Mouse (Mus musculus) stomach, embryonic 14.5 days (tissue): ENCODE results near the gene Smg5. TPM values are rescaled to one million over a fixed set of nuclear protein-coding genes. Genes with fewer than 3 reads are reported as not detected.
"Not testable (repeated sequence)": the region's sequence is repeated elsewhere in the genome, so short reads cannot be mapped to it uniquely, and the experiment has no call there.

Source experiments
- ATAC-seq: fragments of 200-750 bp; cut with Nextera tagmentation; 2 replicates; pipeline ENCODE4 v1.8.0; 2017; ENCODE audit warnings: low read depth, moderate TSS enrichment; ENCODE audit not compliant: insufficient number of reproducible peaks, insufficient read depth, low FRiP score
- H3K27ac ChIP-seq: fragments of 300-500 bp; sonication (generic); 2 replicates; pipeline ENCODE4 v1.5.1; 2014; ENCODE audit warnings: mild to moderate bottlenecking, low read length, moderate library complexity, mixed read lengths
- H3K27me3 ChIP-seq: fragments of 300-500 bp; sonication (generic); 2 replicates; pipeline ENCODE4 v1.6.1; 2014; ENCODE audit warnings: low read length, control low read depth, mixed read lengths; ENCODE audit not compliant: control insufficient read depth, insufficient read depth
- H3K36me3 ChIP-seq: fragments of 300-500 bp; sonication (generic); 2 replicates; pipeline ENCODE4 v1.6.1; 2014; ENCODE audit warnings: mild to moderate bottlenecking, control low read depth, low read length, moderate library complexity, mixed read lengths; ENCODE audit not compliant: control insufficient read depth, insufficient read depth
- H3K4me1 ChIP-seq: fragments of 300-500 bp; sonication (generic); 2 replicates; pipeline ENCODE4 v1.6.1; 2014; ENCODE audit warnings: low read length, control low read depth, mixed read lengths; ENCODE audit not compliant: control insufficient read depth, insufficient read depth
- H3K4me2 ChIP-seq: fragments of 300-500 bp; sonication (generic); replicated peaks from 2 replicates; pipeline ENCODE4 v1.6.1; 2014; ENCODE audit warnings: low read depth, low read length, control low read depth
- H3K4me3 ChIP-seq: fragments of 300-500 bp; sonication (generic); 2 replicates; pipeline ENCODE4 v1.5.1; 2014; ENCODE audit warnings: low read depth, low read length, control low read depth
- H3K9ac ChIP-seq: fragments of 300-500 bp; sonication (generic); replicated peaks from 2 replicates; pipeline ENCODE4 v1.6.1; 2014; ENCODE audit warnings: low read depth, mild to moderate bottlenecking, control low read depth, low read length, moderate library complexity, mixed read lengths
- H3K9me3 ChIP-seq: fragments of 300-500 bp; sonication (generic); 2 replicates; pipeline ENCODE4 v1.6.1; 2016; ENCODE audit warnings: low read depth, low read length, control low read depth; ENCODE audit not compliant: control insufficient read depth
- WGBS: fragments of 180-500 bp; shearing (Covaris S2); extraction: QIAGEN DNeasy Blood & Tissue Kit; methylation state at CpG from one replicate; pipeline ENCODE4 v1.1.7; 2014; 5-methylcytosine and 5-hydroxymethylcytosine counted together
- polyA plus RNA-seq: library from polyadenylated mRNA; unstranded; fragments of >200 nt; fragmentation: Nextera tagmentation; extraction: Ambion mirVana; gene quantifications from 2 replicates; pipeline ENCODE4 v1.2.1, GENCODE M21; 2014

Gene Smg5
- polyA plus RNA-seq, 1 experiment from 2014 or later, result 38.9 TPM

DNA sequence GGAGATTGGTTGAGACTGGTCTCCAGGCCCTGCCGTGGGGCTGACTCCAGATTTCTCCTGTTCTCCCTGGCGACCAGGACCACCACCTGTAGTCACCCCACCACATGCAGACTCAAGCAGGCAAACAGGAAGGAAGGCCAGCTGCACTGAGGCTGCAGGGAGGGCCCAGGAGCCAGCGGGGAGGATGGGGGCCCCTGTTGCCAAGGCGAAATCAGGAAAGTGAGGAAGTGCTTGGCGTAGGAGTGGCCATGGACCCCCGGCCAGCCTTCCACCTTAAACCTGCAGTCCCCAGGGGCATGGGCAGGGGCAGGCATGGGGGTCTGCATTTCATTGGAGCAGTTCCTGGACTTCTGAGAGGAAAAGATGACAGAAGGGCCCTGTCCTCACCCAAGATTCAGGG lies 25.0 kb downstream of the Smg5 start:
- Histone ChIP-seq H3K27me3 (peaks cover 6% of the 10 kb centered on the region; the same call in 1 of the 2 replicates), H3K9me3 (no peaks in the 10 kb centered on the region), H3K27ac (no peak overlapping the region), H3K9ac (no peak overlapping the region), H3K4me2 (no peak overlapping the region), H3K4me1 (peaks cover 6% of the 10 kb centered on the region; the same call in 1 of the 2 replicates), H3K36me3 (peaks cover 58% of the 10 kb centered on the region), H3K4me3 (no peak overlapping the region)
- ATAC-seq, result no peak
- WGBS, result 74% methylated on average over 6 of the region's 6 CpGs

DNA sequence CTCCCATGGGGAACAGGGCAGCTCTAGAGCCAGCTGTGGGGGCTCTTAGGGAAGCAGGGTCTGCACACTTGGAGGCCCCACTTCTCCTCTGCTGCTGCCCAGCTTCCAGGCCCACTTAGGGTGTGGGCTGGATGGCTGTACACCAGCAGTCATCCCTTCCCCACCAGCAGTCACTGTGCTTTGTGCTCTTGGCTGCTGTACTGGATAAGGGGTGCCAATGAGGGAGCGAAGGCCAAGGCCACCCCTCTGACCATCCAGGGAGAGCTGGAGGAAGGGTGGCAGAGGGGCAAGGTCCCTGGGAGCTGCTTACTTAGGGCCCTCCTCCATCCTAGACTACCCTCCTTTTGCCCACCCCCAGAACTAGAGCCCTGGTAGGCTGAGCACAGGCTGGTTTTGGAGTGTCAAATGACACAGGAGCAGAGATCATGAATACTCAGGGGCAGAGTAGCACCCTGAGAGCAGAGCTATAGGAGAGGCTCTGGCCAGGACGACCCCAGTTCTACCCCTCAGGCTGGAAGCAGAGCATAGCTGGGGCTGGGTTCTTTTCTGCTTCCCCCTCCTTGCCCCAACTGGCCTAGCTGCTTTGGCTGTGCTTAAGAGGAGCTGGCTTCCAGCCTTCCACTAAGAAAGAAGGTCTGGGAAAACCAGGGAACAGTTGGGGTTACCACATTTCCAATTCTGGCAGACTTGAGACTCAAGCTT lies 25.7 kb downstream of the Smg5 start:
- peaks cover 6% of the 10 kb centered on the region; the same call in 1 of the 2 replicates for H3K4me1 ChIP-seq
- no peak overlapping the region for H3K27ac ChIP-seq
- H3K9me3 ChIP-seq, result no peaks in the 10 kb centered on the region
- no peak overlapping the region for H3K9ac ChIP-seq
- peaks cover 53% of the 10 kb centered on the region for H3K36me3 ChIP-seq
- no peak overlapping the region for H3K4me2 ChIP-seq
- H3K27me3 ChIP-seq, result peaks cover 6% of the 10 kb centered on the region; the same call in 1 of the 2 replicates
- 88% methylated on average over 2 of the region's 2 CpGs for WGBS
- H3K4me3 ChIP-seq, result no peak overlapping the region
- no peak for ATAC-seq

DNA sequence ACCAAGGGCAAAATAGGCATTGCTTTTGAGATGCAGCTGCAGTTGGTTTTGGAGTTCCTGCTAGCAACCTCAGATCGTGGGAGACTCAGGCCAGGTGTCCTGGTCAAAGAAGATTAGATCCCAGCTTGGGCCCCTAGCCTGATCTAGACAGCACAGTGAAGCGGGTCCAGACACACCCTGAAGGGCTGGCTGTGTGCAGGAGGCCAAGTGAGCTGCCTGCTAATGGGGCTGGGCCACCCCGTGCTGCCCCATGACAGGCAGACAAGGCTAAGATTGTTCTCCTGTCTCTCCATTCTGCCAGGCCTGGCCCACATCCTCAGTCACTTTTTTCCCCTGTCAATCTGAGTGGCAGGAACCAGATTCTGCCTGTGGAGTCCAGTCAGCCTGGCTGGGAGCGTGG lies 27.6 kb downstream of the Smg5 start:
- H3K4me1 ChIP-seq, result peaks cover 6% of the 10 kb centered on the region; the same call in 1 of the 2 replicates
- no peak overlapping the region; the same call in 1 of the 2 replicates for H3K9ac ChIP-seq
- no peaks in the 10 kb centered on the region for H3K9me3 ChIP-seq
- peaks cover 6% of the 10 kb centered on the region; the same call in 1 of the 2 replicates for H3K27me3 ChIP-seq
- H3K27ac ChIP-seq, result peak overlapping the region; percentile 33; the same call in 1 of the 2 replicates
- WGBS, result 44% methylated on average over 4 of the region's 4 CpGs
- H3K36me3 ChIP-seq, result peaks cover 35% of the 10 kb centered on the region
- ATAC-seq, result peak; percentile 54; the same call in 1 of the 2 replicates
- no peak overlapping the region for H3K4me3 ChIP-seq
- H3K4me2 ChIP-seq, result no peak overlapping the region

DNA sequence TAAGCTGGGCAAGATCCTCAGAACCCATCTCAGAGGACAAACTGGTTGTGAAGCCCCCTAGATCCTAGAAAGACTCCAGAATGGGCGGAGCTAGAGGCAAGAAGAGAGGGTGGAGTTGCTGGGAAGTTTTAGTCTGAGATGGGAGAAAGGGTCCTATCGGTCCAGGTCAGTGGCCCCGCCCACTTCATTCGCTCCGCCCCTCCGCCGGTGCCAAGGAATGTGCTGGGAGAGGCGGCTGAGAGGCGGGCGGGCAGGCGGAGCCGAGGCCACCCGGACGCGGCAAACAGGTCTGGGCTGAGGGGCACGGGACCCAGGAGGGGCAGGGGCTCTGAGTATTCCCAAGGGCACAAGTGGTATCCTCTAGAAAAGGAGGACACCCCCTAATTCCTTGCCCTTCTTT lies 28.3 kb downstream of the Smg5 start, which contains the start of gene Paqr6:
Paqr6 (plus strand) TSS at position 248 of the 400 bp plus-strand sequence.
- peaks cover 29% of the 10 kb centered on the region for H3K36me3 ChIP-seq
- peak within 1 kb of the TSS; percentile 33; the same call in 1 of the 2 replicates for H3K27ac ChIP-seq
- WGBS, result 4% methylated on average over 16 of the region's 16 CpGs
- ATAC-seq, result peak; percentile 35; the same call in 1 of the 2 replicates
- H3K9ac ChIP-seq, result no peak within 1 kb of the TSS; the same call in 1 of the 2 replicates
- peak within 1 kb of the TSS; percentile 8; the same call in 1 of the 2 replicates for H3K4me3 ChIP-seq
- H3K4me1 ChIP-seq, result peaks cover 6% of the 10 kb centered on the region; the same call in 1 of the 2 replicates
- peak within 1 kb of the TSS; percentile 30 for H3K4me2 ChIP-seq
- no peaks in the 10 kb centered on the region for H3K9me3 ChIP-seq
- peaks cover 6% of the 10 kb centered on the region; the same call in 1 of the 2 replicates for H3K27me3 ChIP-seq

DNA sequence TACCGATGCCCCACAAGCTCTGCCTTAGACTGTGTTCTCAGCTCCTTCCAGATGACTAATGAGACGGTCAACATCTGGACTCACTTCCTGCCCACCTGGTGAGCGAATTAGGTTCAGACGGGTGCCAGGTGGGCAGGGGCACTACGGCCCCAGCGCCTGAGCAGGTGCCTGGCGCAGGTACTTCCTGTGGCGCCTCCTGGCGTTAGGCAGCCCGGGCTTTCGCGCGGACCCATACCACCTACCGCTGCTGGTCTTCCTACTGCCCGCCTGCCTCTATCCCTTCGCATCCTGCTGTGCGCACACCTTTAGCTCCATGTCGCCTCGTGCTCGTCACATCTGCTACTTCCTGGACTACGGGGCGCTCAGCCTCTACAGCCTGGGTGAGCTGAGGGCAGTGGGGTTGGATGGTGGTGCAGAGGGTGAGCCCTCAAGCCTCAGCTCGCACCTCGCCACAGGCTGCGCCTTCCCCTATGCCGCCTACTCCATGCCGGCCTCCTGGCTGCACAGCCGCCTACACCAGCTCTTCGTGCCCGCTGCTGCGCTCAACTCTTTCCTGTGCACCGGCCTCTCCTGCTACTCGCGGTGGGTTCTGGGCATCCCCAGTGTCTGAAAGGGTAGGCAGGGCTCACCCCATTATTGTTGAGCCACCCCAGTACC lies 29.8 kb downstream of the Smg5 start:
- Histone ChIP-seq H3K9me3 (peaks cover 4% of the 10 kb centered on the region; the same call in 1 of the 2 replicates), H3K27ac (no peak overlapping the region), H3K27me3 (peaks cover 6% of the 10 kb centered on the region; the same call in 1 of the 2 replicates), H3K4me2 (no peak overlapping the region), H3K36me3 (peaks cover 18% of the 10 kb centered on the region), H3K9ac (no peak overlapping the region), H3K4me3 (no peak overlapping the region), H3K4me1 (peaks cover 6% of the 10 kb centered on the region; the same call in 1 of the 2 replicates)
- ATAC-seq, result no peak
- 40% methylated on average over 34 of the region's 34 CpGs for WGBS

DNA sequence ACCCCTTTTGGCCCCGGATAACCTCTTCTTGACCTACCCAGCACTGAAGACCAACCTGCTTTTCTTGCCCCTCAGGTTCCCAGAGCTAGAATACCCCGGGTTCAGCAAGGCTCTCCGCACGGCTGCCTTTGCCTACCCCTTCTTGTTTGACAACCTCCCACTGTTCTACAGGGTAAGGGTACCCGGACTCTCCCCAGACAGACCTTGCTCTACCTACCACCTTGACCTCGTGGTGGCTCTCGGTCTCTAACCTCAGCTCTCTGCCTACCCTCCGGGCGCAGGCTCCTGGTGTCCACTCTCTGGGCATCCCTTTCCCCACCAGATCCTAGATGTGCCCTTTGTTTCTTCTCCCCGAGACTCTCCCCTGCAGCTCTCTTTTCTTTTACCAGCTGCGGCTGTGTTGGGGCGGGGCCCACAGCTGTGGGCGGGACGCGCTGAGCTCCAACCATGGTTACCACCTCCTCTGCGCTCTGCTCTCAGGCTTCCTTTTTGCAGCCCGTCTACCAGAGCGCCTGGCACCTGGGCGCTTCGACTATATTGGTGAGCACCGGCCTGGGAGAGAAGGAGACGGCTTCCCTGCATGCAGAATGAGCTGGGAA lies 30.9 kb downstream of the Smg5 start:
- not testable (repeated sequence) for H3K27ac ChIP-seq, H3K27me3 ChIP-seq, H3K4me1 ChIP-seq, H3K9me3 ChIP-seq, H3K36me3 ChIP-seq, H3K4me3 ChIP-seq, H3K9ac ChIP-seq
- peak overlapping the region; percentile 36; the same call in 1 of the 2 replicates for H3K4me2 ChIP-seq
- WGBS, result 6% methylated on average over 17 of the region's 22 CpGs
- peak; percentile 83 for ATAC-seq

DNA sequence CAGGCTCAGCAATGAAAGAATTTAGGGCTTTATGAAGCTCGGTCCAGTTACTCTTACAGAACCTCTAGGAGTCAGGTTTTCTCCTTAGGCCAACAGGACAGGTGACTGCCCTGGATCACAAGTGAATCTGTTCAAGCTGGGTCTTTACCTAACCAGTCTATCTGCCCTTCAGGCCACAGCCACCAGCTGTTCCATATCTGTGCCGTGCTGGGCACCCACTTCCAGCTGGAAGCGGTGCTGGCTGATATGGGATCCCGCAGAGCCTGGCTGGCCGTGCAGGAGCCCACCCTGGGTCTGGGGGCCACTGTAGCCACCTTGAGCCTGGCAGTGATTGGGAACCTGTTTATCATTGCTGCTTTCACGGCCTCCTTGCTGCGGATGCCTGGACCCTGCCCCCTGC lies 31.5 kb downstream of the Smg5 start:
- WGBS, result 39% methylated on average over 3 of the region's 7 CpGs
- not testable (repeated sequence) for H3K4me2 ChIP-seq

DNA sequence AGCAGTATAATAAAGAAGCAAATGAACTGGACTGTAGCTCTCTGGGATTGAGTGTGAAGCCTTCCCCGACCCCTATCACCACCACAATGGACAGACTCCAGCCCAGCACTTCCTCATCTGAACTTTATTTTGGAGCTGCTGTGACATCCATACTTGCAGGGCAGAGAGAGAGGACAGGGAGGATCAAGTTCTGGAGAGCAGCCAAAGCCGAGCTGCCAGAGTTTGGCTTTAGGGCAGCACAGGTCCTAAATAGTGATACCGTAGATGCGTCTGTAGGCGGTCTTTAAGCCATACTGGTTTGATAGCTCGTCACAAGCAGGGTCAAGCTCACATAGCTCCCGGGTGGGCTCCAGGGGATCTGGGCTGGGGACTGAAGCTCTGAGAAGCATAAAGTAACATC lies 32.5 kb downstream of the Smg5 start:
- H3K4me3 ChIP-seq, ATAC-seq, H3K9me3 ChIP-seq, H3K27me3 ChIP-seq, H3K36me3 ChIP-seq, H3K4me1 ChIP-seq, H3K9ac ChIP-seq, H3K27ac ChIP-seq, H3K4me2 ChIP-seq: not testable (repeated sequence)
- 84% methylated on average over 7 of the region's 7 CpGs for WGBS

More for the DNA sequence above, 31.5 kb downstream of the Smg5 start:
- not testable (repeated sequence) for H3K27ac ChIP-seq, ATAC-seq, H3K4me3 ChIP-seq, H3K4me1 ChIP-seq, H3K36me3 ChIP-seq, H3K9ac ChIP-seq, H3K27me3 ChIP-seq, H3K9me3 ChIP-seq
